Mouse (Mus musculus) inflammation-experienced regulatory T-cells, adult 6 months (primary cell): ENCODE results near the gene Cgrrf1. TPM values are rescaled to one million over a fixed set of nuclear protein-coding genes. Genes with fewer than 3 reads are reported as not detected.

Experiments used
- ATAC-seq: one replicate; pipeline ENCODE4 v1.8.0; 2017
- polyA plus RNA-seq, 3 experiments: library from polyadenylated mRNA; unstranded; fragments of 100-300 nt; shearing (Covaris generic); gene quantifications; one replicate each; pipeline ENCODE4 v1.2.1; 2017

Gene Cgrrf1
- polyA plus RNA-seq, 3 experiments from 2014 or later = 8.2 to 12.2 (median 11.3) TPM

DNA sequence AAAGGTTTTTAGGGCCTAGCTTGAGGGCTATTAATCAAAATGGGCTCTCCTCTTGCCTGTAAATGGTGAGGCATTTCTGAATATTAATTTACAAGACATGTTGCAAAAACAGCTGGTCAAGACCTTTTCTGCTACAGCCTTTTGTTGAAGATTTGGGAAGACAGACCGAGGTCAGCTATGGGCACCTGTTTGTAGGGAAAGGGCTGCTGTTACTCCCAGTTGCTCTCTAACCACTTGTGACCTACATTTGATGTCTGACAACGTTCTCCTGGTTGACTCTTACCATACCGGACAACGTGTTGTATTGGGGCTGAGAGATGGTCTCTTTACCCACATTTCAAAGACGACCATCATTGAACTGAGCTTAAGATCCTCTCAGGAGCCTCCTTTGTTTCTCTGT, 66.0 kb downstream of the Cgrrf1 start:
- ATAC-seq = no peak

GRCm38 (mm10) chr14:46898626-46899025, 66.7 kb downstream of the Cgrrf1 start:
- ATAC-seq = no peak

DNA sequence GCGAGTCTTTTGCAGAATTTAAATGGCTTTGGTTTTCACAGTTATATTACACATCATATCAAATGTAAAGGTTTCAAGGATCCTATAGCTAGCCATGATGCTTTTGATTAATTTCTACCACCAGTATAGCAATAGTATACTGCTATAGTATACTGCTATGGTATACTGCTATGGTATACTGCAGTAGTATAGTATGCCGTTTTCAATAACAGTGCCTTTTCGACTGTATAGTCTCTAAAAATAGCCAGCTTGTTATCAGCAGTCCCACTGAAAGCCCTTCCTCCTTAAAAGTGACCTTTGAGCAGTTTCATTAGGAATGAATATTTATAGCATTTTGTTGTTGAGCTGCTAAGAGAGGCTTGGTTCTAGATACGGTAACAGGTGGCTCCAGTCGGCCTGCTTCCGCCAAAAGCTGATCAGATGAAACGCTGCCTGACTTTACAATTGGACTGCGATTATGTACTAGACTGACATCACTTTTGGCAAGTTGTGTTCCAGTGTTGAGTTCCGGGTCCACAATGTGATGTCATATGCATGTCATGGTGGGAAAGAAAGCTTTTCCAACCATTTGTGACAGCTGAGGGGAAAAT, 70.7 kb downstream of the Cgrrf1 start:
- ATAC-seq = no peak

Other genes with a start within 250 kb of the Cgrrf1 start
- 10 to 100 TPM in 1 of 3 experiments, 1 to 10 TPM in 2; 5.0 to 73.4 (median 7.6) TPM for gene Cdkn3, start 71.6 kb upstream of the Cgrrf1 start, polyA plus RNA-seq
- gene Cnih1, start 43.7 kb upstream of the Cgrrf1 start, polyA plus RNA-seq = 10 to 100 TPM; 68.7 to 99.0 (median 71.8) TPM
- 100 to 1,000 TPM in 1 of 3 experiments, 10 to 100 TPM in 2; 93.1 to 115 (median 98.6) TPM for gene Gmfb, start 9.9 kb upstream of the Cgrrf1 start, polyA plus RNA-seq
- gene Samd4, start 50.7 kb downstream of the Cgrrf1 start, polyA plus RNA-seq = not detected